9 mouse cellular contexts compared by ENCODE assay signal in the genomic region with DNA sequence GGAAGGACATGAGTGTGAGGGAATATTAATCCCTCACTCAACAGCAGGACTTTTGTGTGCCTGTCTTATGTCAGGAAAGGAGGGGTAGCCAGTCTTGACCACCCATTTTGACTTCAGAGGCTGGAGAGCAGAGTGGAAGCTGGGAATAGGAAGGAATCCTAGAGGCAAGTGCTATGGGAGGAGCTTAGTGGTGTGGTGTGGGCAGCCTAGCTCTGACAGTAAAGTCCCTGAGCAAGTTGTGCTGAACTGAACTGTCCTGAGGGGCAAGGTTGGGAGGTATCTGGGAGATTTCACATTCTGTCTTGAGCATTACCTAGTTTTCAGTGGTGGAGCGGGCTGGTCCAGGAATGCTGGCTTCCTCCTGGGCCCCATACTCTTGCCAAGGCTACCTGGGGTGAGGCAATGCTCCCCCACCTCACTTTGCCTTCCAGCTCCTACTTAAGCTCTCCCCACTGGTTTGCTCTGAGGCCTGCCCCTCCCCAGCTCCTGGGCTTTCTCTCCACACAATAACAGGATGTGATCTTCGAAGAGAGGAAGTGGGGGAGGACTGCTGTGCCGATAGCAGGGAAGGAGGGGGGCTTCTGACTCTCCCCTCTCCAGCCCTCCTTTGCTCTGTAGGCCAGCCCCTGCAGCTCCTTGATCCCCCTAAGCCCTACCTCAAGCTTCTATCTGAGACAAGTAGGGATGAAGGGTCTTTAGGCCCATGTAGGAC. TPM values are rescaled to one million over a fixed set of nuclear protein-coding genes. Genes with fewer than 3 reads are reported as not detected.
DNase-seq lines count a peak whose midpoint lies in the region; ATAC-seq and TF ChIP-seq lines count a peak whose summit lies in the region.
"Had no signal": no experiment of that assay in that cellular context is flagged by ENCODE, and none has a peak within 500 bp of the region (broad histone marks: within the 10 kb centered on the region; RNA-seq: fewer than 3 reads in every experiment).

No protein-coding gene starts in this region.

- peak overlapping the region; percentile 39; the same call in 1 of the 2 replicates for H3K27ac ChIP-seq in layer of hippocampus, adult 2 months
- H3K27ac ChIP-seq in heart, embryonic 16.5 days (ENCODE audit: low read length), result peak overlapping the region; percentile 70
- peak overlapping the region; percentile 62 for H3K27ac ChIP-seq in liver, embryonic 15.5 days (replicated peaks)
- no peak overlapping the region for H3K27ac ChIP-seq in forebrain, embryonic 12.5 days
- H3K27ac ChIP-seq: midbrain, embryonic 12.5 days had no signal

- H3K9me3 ChIP-seq in heart, embryonic 16.5 days (replicated peaks; ENCODE audit: control insufficient read depth, low read length), result no peaks in the 10 kb centered on the region
- H3K9me3 ChIP-seq in liver, embryonic 15.5 days (replicated peaks), result no peaks in the 10 kb centered on the region
- H3K9me3 ChIP-seq in forebrain, embryonic 12.5 days, result no peaks in the 10 kb centered on the region
- H3K9me3 ChIP-seq: midbrain, embryonic 12.5 days had no signal

- no peak for TF ChIP-seq CTCF in layer of hippocampus, adult 2 months (conservative IDR thresholded peaks at IDR 0.05)

- H3K4me3 ChIP-seq in layer of hippocampus, adult 2 months, result no peak overlapping the region
- no peak overlapping the region for H3K4me3 ChIP-seq in heart, embryonic 16.5 days (ENCODE audit: low read length)
- H3K4me3 ChIP-seq in liver, embryonic 15.5 days (replicated peaks), result no peak overlapping the region
- no peak overlapping the region for H3K4me3 ChIP-seq in forebrain, embryonic 12.5 days (replicated peaks)
- H3K4me3 ChIP-seq: midbrain, embryonic 12.5 days had no signal

- 0 out of 2 replicates have a peak, but pooled peaks cover 2% of the 10 kb centered on the region for H3K27me3 ChIP-seq in heart, embryonic 16.5 days (ENCODE audit: control insufficient read depth, insufficient read depth, low read length)
- no peaks in the 10 kb centered on the region for H3K27me3 ChIP-seq in liver, embryonic 15.5 days
- H3K27me3 ChIP-seq in forebrain, embryonic 12.5 days, result peaks cover 16% of the 10 kb centered on the region; the same call in 1 of the 2 replicates

- H3K9ac ChIP-seq in heart, embryonic 16.5 days (ENCODE audit: low read length), result no peak overlapping the region
- 0 out of 2 replicates have a peak overlapping the region, but pooled peaks have one; percentile 18 for H3K9ac ChIP-seq in liver, embryonic 15.5 days
- no peak overlapping the region for H3K9ac ChIP-seq in forebrain, embryonic 12.5 days
- H3K9ac ChIP-seq: midbrain, embryonic 12.5 days had no signal

- H3K36me3 ChIP-seq in heart, embryonic 16.5 days (ENCODE audit: control insufficient read depth, insufficient read depth), result no peaks in the 10 kb centered on the region
- peaks cover 16% of the 10 kb centered on the region for H3K36me3 ChIP-seq in liver, embryonic 15.5 days (replicated peaks)
- H3K36me3 ChIP-seq in forebrain, embryonic 12.5 days (replicated peaks), result no peaks in the 10 kb centered on the region
- H3K36me3 ChIP-seq: midbrain, embryonic 12.5 days had no signal

- H3K4me2 ChIP-seq in heart, embryonic 16.5 days (ENCODE audit: low read depth, low read length), result no peak overlapping the region
- H3K4me2 ChIP-seq in liver, embryonic 15.5 days, result no peak overlapping the region
- no peak overlapping the region for H3K4me2 ChIP-seq in forebrain, embryonic 12.5 days
- H3K4me2 ChIP-seq: midbrain, embryonic 12.5 days had no signal

- peaks cover 8% of the 10 kb centered on the region for H3K4me1 ChIP-seq in heart, embryonic 16.5 days (ENCODE audit: control insufficient read depth, insufficient read depth, low read length)
- H3K4me1 ChIP-seq in liver, embryonic 15.5 days (replicated peaks), result peaks cover 31% of the 10 kb centered on the region
- peaks cover 19% of the 10 kb centered on the region for H3K4me1 ChIP-seq in forebrain, embryonic 12.5 days

- intact Hi-C loops in left cerebral cortex, postnatal 4 days (cut with DNase I), result no loop called here

- DNase-seq in layer of hippocampus, adult 2 months (ENCODE audit: low spot score in 2 of 2), result no peak
- no peak for DNase-seq in layer of hippocampus, adult 11-12 months (ENCODE audit: low spot score)
- DNase-seq in thymus, postnatal 25 days, result peak; percentile 49
- no peak for DNase-seq in left cerebral cortex, postnatal 4 days
- no peak for DNase-seq in layer of hippocampus, postnatal 14 days (ENCODE audit: low spot score in 2 of 2)

- 29% methylated on average over 3 of the region's 3 CpGs for WGBS in heart, embryonic 16.5 days
- WGBS in liver, embryonic 15.5 days (ENCODE audit: insufficient replicate concordance), result 22% methylated on average over 3 of the region's 3 CpGs
- WGBS in forebrain, embryonic 12.5 days, result 37% methylated on average over 3 of the region's 3 CpGs

- peak; percentile 76 for ATAC-seq in heart, embryonic 16.5 days (replicated peaks; ENCODE audit: extremely low read depth, insufficient read depth, low FRiP score)
- ATAC-seq in liver, embryonic 15.5 days (ENCODE audit: insufficient read depth), result peak; percentile 41; the same call in 1 of the 2 replicates
- no peak for ATAC-seq in forebrain, embryonic 12.5 days (ENCODE audit: low FRiP score)

RNA-seq across cellular contexts. Expression of gene Pdzk1ip1, which starts 13.1 kb away (rescaled TPM):
- under 1 TPM in 1 of 2 experiments, not detected in 1; 0.96 TPM for total RNA-seq in layer of hippocampus, adult 2 months (2021)
- polyA plus RNA-seq in heart, embryonic 16.5 days (2015; fragmentation: Nextera tagmentation; extraction: Ambion mirVana), result 1.7 and 4.2 TPM in 2 replicates
- 25.4 and 25.5 TPM in 2 replicates for polyA plus RNA-seq in liver, embryonic 15.5 days (2015; fragmentation: Nextera tagmentation; extraction: Ambion mirVana)
- under 1 TPM; 0.84 to 0.95 TPM for total RNA-seq in left cerebral cortex, postnatal 4 days (2021)
- 8.2 and 9.7 TPM in 2 replicates for polyA plus RNA-seq in forebrain, embryonic 12.5 days (2016; fragmentation: Nextera tagmentation; extraction: Ambion mirVana)
- under 1 TPM in 1 of 2 experiments, not detected in 1; 0.78 TPM for total RNA-seq in layer of hippocampus, postnatal 14 days (2021)

RNA-seq across cellular contexts. Expression of gene Tal1, which starts 19.1 kb away (rescaled TPM):
- 1 to 10 TPM in 1 of 2 experiments, under 1 TPM in 1; 0.86 to 1.0 TPM for total RNA-seq in layer of hippocampus, adult 2 months (2021)
- 0.89 and 1.3 TPM in 2 replicates for polyA plus RNA-seq in heart, embryonic 16.5 days (2015; fragmentation: Nextera tagmentation; extraction: Ambion mirVana)
- 26.5 and 31.0 TPM in 2 replicates for polyA plus RNA-seq in liver, embryonic 15.5 days (2015; fragmentation: Nextera tagmentation; extraction: Ambion mirVana)
- 1 to 10 TPM; 2.1 to 2.4 TPM for total RNA-seq in left cerebral cortex, postnatal 4 days (2021)
- 1.6 and 2.8 TPM in 2 replicates for polyA plus RNA-seq in forebrain, embryonic 12.5 days (2016; fragmentation: Nextera tagmentation; extraction: Ambion mirVana)
- 1 to 10 TPM; 2.3 to 2.4 TPM for total RNA-seq in layer of hippocampus, postnatal 14 days (2021)

RNA-seq across cellular contexts. Expression of gene Cyp4x1, which starts 58.7 kb away (rescaled TPM):
- 1 to 10 TPM; 8.2 to 8.3 TPM for total RNA-seq in layer of hippocampus, adult 2 months (2021)
- polyA plus RNA-seq in heart, embryonic 16.5 days (2015; fragmentation: Nextera tagmentation; extraction: Ambion mirVana), result not detected in 2 replicates
- polyA plus RNA-seq in liver, embryonic 15.5 days (2015; fragmentation: Nextera tagmentation; extraction: Ambion mirVana), result 0.05 TPM in 1 of 2 replicates, not detected in the other
- 10 to 100 TPM; 21.1 to 22.1 TPM for total RNA-seq in left cerebral cortex, postnatal 4 days (2021)
- 0.83 and 1.1 TPM in 2 replicates for polyA plus RNA-seq in forebrain, embryonic 12.5 days (2016; fragmentation: Nextera tagmentation; extraction: Ambion mirVana)
- 1 to 10 TPM; 8.5 to 9.7 TPM for total RNA-seq in layer of hippocampus, postnatal 14 days (2021)
